Mouse (Mus musculus): ENCODE data around the gene Emilin3. TPM values are rescaled to one million over a fixed set of nuclear protein-coding genes. Genes with fewer than 3 reads are reported as not detected.

The Emilin3 gene
- total RNA-seq (2023), result not detected

GRCm38 (mm10) chr2:160912231-160912671 lies at the start of gene Emilin3:
Gene Emilin3, minus strand, starts transcription at chr2:160912328.

GRCm38 (mm10) chr2:160880453-160881195 lies 31.5 kb downstream of the Emilin3 start, which contains the start of gene Lpin3:
Gene Lpin3, plus strand, starts transcription at chr2:160880670.

GRCm38 (mm10) chr2:160872890-160873382 lies 39.2 kb downstream of the Emilin3 start, which contains the start of gene Zhx3:
Gene Zhx3, minus strand, starts transcription at chr2:160872998.

Other genes with a start within 250 kb of the Emilin3 start
- 356 TPM for gene Plcg1, start 181.0 kb downstream of the Emilin3 start, total RNA-seq (2023)
- gene Zhx3, start 39.3 kb downstream of the Emilin3 start, total RNA-seq (2023), result 16.0 TPM
- 1.2 TPM for gene Lpin3, start 31.7 kb downstream of the Emilin3 start, total RNA-seq (2023)
- 100 TPM for gene Chd6, start 196.7 kb upstream of the Emilin3 start, total RNA-seq (2023)

All from CD4-positive naive resting alpha-beta T cell, adult 57 days (primary cell).